Mouse (Mus musculus) heart, postnatal 25 days (tissue): ENCODE data around the gene Scn5a. TPM values are rescaled to one million over a fixed set of nuclear protein-coding genes. Genes with fewer than 3 reads are reported as not detected.

Source experiments
- DNase-seq: peaks from one replicate; pipeline ENCODE4 v3.0.0; 2022; ENCODE audit warnings: low spot score
- intact Hi-C: fragments of 180-260 bp; cut with DNase I; formaldehyde crosslinking; loops from one replicate; pipeline ENCODE4 v1.15.1; 2025
- total RNA-seq, 2 experiments: library from RNA; stranded (reverse); gene quantifications; 2 replicates each; pipeline ENCODE4 v1.2.3; 2021

Scn5a gene
- total RNA-seq, 2 experiments from 2014 or later = 141 to 144 TPM

GRCm38 (mm10) chr9:119567800-119568199, 11.0 kb downstream of the Scn5a start:
- intact Hi-C loops = no loop called here
- no peak for DNase-seq

GRCm38 (mm10) chr9:119566214-119566613, 12.6 kb downstream of the Scn5a start:
- DNase-seq = no peak
- intact Hi-C loops = no loop called here

GRCm38 (mm10) chr9:119564803-119565202, 14.0 kb downstream of the Scn5a start:
- intact Hi-C loops = no loop called here
- no peak for DNase-seq

GRCm38 (mm10) chr9:119563617-119564016, 15.2 kb downstream of the Scn5a start:
- DNase-seq = peak; percentile 23
- intact Hi-C loops = no loop called here

- DNase-seq = no peak
- intact Hi-C loops = no loop called here
Measured at GRCm38 (mm10) chr9:119562256-119562655, 16.6 kb downstream of the Scn5a start.

GRCm38 (mm10) chr9:119561746-119562145, 17.1 kb downstream of the Scn5a start:
- intact Hi-C loops = no loop called here
- no peak for DNase-seq

- DNase-seq = no peak
- intact Hi-C loops = no loop called here
Measured at GRCm38 (mm10) chr9:119559537-119560276, 19.1 kb downstream of the Scn5a start.

GRCm38 (mm10) chr9:119558119-119558854, 20.5 kb downstream of the Scn5a start:
- intact Hi-C loops = no loop called here
- DNase-seq = no peak

GRCm38 (mm10) chr9:119556043-119556442, 22.8 kb downstream of the Scn5a start:
- intact Hi-C loops = no loop called here
- no peak for DNase-seq

- no peak for DNase-seq
- intact Hi-C loops = no loop called here
Measured at GRCm38 (mm10) chr9:119547528-119547927, 31.3 kb downstream of the Scn5a start.

GRCm38 (mm10) chr9:119547128-119547527, 31.7 kb downstream of the Scn5a start:
- intact Hi-C loops = no loop called here

GRCm38 (mm10) chr9:119540726-119541125, 38.1 kb downstream of the Scn5a start:
- DNase-seq = no peak
- intact Hi-C loops = no loop called here

More at GRCm38 (mm10) chr9:119547128-119547527, 31.7 kb downstream of the Scn5a start:
- no peak for DNase-seq

GRCm38 (mm10) chr9:119537823-119538222, 41.0 kb downstream of the Scn5a start:
- intact Hi-C loops = no loop called here
- DNase-seq = no peak

GRCm38 (mm10) chr9:119531684-119532417, 47.0 kb downstream of the Scn5a start:
- no peak for DNase-seq
- intact Hi-C loops = no loop called here

- intact Hi-C loops = no loop called here
- DNase-seq = no peak
Measured at GRCm38 (mm10) chr9:119524511-119524910, 54.3 kb downstream of the Scn5a start.

- no peak for DNase-seq
- intact Hi-C loops = no loop called here
Measured at GRCm38 (mm10) chr9:119523301-119523700, 55.5 kb downstream of the Scn5a start.

GRCm38 (mm10) chr9:119519116-119519515, 59.7 kb downstream of the Scn5a start:
- intact Hi-C loops = no loop called here
- DNase-seq = no peak

- intact Hi-C loops = no loop called here
- DNase-seq = no peak
Measured at GRCm38 (mm10) chr9:119518177-119518576, 60.6 kb downstream of the Scn5a start.

- intact Hi-C loops = no loop called here
- DNase-seq = no peak
Measured at GRCm38 (mm10) chr9:119517467-119517866, 61.3 kb downstream of the Scn5a start.

- intact Hi-C loops = no loop called here
- DNase-seq = no peak
Measured at GRCm38 (mm10) chr9:119516815-119517214, 62.0 kb downstream of the Scn5a start.

- DNase-seq = no peak
Measured at GRCm38 (mm10) chr9:119515454-119515853, 63.4 kb downstream of the Scn5a start.

More at GRCm38 (mm10) chr9:119515454-119515853, 63.4 kb downstream of the Scn5a start:
- intact Hi-C loops = loop anchor here (2.0 kb wide), 1 partner anchor 41 kb away; no protein-coding TSS in a partner anchor
